Mouse (Mus musculus): Measurements from ENCODE around the gene Prss21.
A peak's percentile ranks its signal among the peaks of the same experiment; 100 is the strongest.
"Not testable (repeated sequence)": the region's sequence is repeated elsewhere in the genome, so short reads cannot be mapped to it uniquely, and the experiment has no call there.

Prss21 gene

DNA sequence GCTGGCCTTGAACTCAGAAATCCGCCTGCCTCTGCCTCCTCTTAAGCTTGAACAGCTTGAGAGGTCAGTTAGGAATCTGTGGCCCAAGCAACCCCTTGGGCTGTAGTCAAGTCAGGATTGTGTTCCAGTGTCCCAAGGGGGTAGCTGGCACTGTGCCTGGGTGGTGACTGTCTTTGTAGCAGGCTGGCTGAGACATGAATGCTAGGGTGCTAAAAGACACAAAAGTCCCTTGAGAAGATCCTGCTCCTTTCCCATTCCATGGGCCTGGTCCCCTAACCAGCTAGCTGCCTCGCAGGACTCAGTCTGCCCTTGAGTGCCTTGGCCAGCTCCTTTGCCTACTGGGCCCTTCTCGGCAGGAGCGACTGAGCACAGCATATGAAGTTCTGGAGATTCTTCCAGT lies 4.9 kb upstream of the Prss21 start:
- DNase-seq (ENCODE audit: low spot score in 2 of 2), result no peak

DNA sequence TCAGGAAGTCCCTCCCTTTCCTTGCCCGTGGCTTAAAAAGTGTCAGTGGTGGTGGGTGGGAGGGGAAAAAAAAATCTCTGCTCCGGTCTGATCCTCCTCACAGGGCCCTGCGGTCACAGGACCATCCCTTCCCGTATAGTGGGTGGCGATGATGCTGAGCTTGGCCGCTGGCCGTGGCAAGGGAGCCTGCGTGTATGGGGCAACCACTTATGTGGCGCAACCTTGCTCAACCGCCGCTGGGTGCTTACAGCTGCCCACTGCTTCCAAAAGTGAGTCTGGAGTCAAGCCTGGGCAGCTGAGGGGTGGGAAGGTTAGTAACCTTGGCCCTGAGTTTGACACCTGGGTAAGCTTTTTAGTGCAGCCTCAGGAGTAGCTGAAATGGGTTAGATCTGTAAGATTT lies 657 bp downstream of the Prss21 start:
- DNase-seq (ENCODE audit: low spot score in 2 of 2), result no peak

DNA sequence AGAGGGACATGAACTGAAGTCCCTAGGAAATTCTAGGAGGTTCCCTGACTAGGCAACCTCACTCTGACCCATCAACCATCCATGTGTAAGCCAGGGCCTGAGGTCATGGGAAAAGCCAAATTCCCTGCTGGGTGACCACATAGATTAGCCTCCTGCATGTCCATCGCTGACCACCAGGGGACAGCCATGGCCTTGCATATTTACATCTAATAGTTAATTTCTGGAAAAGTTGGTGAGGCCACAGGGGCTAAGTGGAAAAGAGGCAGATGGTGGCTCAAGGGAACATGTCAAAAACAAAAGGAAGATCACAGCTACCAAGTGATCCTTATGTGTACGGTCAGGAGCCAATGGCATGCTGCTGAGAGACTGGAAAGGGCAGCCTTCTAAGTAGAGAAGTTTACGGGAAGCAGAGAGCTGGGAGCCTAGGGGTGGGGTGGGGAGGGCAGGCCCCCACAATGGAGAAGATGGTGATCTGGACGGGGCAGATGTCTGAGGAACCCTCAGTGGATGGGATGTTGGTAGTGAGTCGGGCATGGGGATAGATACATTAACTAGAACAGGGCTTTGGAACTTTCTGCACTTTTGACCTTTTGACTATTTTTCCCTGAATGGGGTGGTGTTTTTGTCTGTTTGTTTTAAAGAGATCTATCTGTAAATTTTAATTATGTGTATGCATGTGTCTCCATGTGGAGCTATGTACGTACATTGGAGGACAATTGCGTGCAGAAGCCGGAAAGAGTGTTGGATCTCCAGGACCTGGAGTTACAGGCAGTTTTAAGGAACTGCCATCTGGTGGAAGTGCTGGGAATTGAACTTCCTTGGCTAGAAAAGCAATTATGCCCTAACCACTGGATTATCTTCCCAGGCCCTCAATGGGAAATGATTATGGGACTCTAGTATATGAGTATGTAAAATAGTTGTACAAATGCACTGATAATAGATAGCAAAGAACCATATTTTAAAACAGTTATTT lies 6.3 kb downstream of the Prss21 start:
- peak in 1 of 2 experiments; percentile 58 for DNase-seq (ENCODE audit: low spot score in 2 of 2)

DNA sequence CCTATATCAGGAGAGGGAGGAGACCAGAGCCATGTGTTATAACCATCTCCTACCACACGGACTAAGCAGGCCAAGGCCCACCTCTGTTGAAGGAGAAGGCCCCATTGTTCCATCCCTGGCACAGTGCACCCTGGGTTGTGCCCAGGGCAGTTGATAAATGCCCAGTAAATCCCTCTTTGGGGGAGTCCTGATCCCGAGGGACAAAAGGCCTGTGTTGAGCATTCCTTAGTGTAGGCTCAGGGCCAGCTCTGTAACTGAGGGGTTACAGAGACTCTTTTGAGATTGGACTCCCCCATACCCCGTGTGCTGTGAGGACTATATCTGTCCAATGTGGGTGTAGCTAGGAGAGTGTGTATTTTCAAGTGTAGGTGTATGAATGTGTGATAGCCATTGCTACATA lies 8.9 kb downstream of the Prss21 start:
- DNase-seq (ENCODE audit: low spot score in 2 of 2), result peak in 1 of 2 experiments; percentile 18

DNA sequence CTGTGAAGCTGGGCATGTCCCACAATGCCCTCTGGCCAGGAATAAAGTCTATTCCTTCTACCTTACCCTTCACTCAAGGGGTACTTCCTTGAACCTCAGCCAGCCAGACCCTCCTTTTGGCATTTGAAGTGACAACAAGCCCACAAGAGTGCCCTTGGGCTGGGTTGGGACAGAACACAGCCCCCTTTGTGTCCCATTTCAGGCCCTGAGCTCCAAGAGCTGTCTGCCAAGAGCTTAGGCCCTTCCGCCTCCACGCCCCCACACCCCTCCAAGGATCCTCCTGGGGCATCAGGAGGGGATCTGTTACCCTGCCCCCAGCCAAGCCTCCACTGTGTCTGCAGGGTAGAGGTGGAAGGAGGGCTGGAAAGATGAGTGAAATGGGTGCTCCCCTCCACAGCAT lies 9.3 kb downstream of the Prss21 start:
- no peak for DNase-seq (ENCODE audit: low spot score in 2 of 2)

DNA sequence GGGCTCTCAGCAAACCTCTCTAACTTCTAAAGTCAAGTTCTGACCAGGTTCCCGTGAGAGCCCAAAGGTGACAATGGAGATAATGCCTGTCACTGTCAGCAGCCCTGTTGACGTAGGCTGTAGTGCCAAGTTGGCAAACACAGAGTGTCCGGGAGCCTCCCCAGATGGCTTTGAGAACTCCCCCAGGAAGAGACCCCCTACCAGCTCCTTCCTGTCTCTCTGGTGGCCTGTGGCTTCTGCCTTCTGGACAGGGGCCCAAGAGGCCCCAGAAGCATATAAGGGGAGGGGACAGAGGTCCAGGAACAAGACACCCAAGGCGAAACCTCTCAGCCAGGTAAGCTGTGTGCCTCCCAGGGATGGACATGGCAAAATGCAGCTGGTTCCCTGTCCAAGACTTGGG lies 12.7 kb downstream of the Prss21 start, which contains the start of the genes Dcpp1 and Dcpp2:
Gene Dcpp1, plus strand, starts transcription at position 301 of the 400 bp plus-strand sequence.
Gene Dcpp2, plus strand, starts transcription at position 305 of the 400 bp plus-strand sequence.
- not testable (repeated sequence) for DNase-seq (ENCODE audit: low spot score in 2 of 2)

DNA sequence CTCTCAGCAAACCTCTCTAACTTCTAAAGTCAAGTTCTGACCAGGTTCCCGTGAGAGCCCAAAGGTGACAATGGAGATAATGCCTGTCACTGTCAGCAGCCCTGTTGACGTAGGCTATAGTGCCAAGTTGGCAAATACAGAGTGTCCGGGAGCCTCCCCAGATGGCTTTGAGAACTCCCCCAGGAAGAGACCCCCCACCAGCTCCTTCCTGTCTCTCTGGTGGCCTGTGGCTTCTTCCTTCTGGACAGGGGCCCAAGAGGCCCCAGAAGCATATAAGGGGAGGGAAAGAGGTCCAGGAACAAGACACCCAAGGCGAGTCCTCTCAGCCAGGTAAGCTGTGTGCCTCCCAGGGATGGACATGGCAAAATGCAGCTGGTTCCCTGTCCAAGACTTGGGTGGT lies 49.3 kb downstream of the Prss21 start, which contains the start of gene Dcpp3:
Gene Dcpp3, plus strand, starts transcription at position 301 of the 400 bp plus-strand sequence.
- not testable (repeated sequence) for DNase-seq (ENCODE audit: low spot score in 2 of 2)

Measured in cerebellum, postnatal 4 days (tissue).